In genomic region chr7:16046101-16046480, GRCm38 (mm10) we compare ENCODE assay signal across 8 mouse cellular contexts. TPM values are rescaled to one million over a fixed set of nuclear protein-coding genes. Genes with fewer than 3 reads are reported as not detected.
DNase-seq lines count a peak whose midpoint lies in the region; ATAC-seq and TF ChIP-seq lines count a peak whose summit lies in the region.

No protein-coding gene starts in this region.

- H3K9me3 ChIP-seq in intestine, postnatal 0 days (ENCODE audit: control insufficient read depth) = no peaks in the 10 kb centered on the region
- no peaks in the 10 kb centered on the region for H3K9me3 ChIP-seq in lung, embryonic 14.5 days (ENCODE audit: low read depth, low read length)
- H3K9me3 ChIP-seq in neural tube, embryonic 15.5 days (replicated peaks) = no peaks in the 10 kb centered on the region

- ATAC-seq in common myeloid progenitor, adult 5-6 weeks (replicated peaks; ENCODE audit: low read depth, poor library complexity, severe bottlenecking) = peak; percentile 38
- peak; percentile 44 for ATAC-seq in intestine, postnatal 0 days
- peak; percentile 25 for ATAC-seq in lung, embryonic 14.5 days (ENCODE audit: insufficient read depth)
- 0 out of 2 replicates have a peak, but pooled peaks have one; percentile 2 for ATAC-seq in neural tube, embryonic 15.5 days (ENCODE audit: low FRiP score)

- H3K4me1 ChIP-seq in intestine, postnatal 0 days (replicated peaks; ENCODE audit: control insufficient read depth, insufficient read depth, low read length) = peaks cover 17% of the 10 kb centered on the region; the same call in 1 of the 2 replicates
- H3K4me1 ChIP-seq in lung, embryonic 14.5 days (ENCODE audit: insufficient read depth) = peaks cover 24% of the 10 kb centered on the region; the same call in 1 of the 2 replicates
- peaks cover 63% of the 10 kb centered on the region for H3K4me1 ChIP-seq in neural tube, embryonic 15.5 days

- peak overlapping the region; percentile 95 for H3K27ac ChIP-seq in intestine, postnatal 0 days (ENCODE audit: low read depth, low read length)
- peak overlapping the region; percentile 97 for H3K27ac ChIP-seq in lung, embryonic 14.5 days (ENCODE audit: low read depth)
- peak overlapping the region; percentile 99 for H3K27ac ChIP-seq in neural tube, embryonic 15.5 days (replicated peaks)

- peak overlapping the region; percentile 91 for H3K9ac ChIP-seq in intestine, postnatal 0 days (ENCODE audit: low read depth, low read length)
- peak overlapping the region; percentile 99 for H3K9ac ChIP-seq in lung, embryonic 14.5 days
- H3K9ac ChIP-seq in neural tube, embryonic 15.5 days (replicated peaks) = peak overlapping the region; percentile 96

- 2% methylated on average over 7 of the region's 7 CpGs for WGBS in intestine, postnatal 0 days
- WGBS in lung, embryonic 14.5 days = under 1% methylated on average over 7 of the region's 7 CpGs
- 0% methylated on average over 7 of the region's 7 CpGs for WGBS in neural tube, embryonic 15.5 days

- H3K36me3 ChIP-seq in intestine, postnatal 0 days (ENCODE audit: control insufficient read depth, insufficient read depth) = no peaks in the 10 kb centered on the region
- H3K36me3 ChIP-seq in lung, embryonic 14.5 days (ENCODE audit: insufficient read depth) = peaks cover 13% of the 10 kb centered on the region
- no peaks in the 10 kb centered on the region for H3K36me3 ChIP-seq in neural tube, embryonic 15.5 days

- no peak for TF ChIP-seq CTCF in intestine, postnatal 0 days (IDR thresholded peaks at IDR 0.05; ENCODE audit: low read depth)
- no peak for TF ChIP-seq CTCF in lung, embryonic 14.5 days (IDR thresholded peaks at IDR 0.05; ENCODE audit: low read depth)

- H3K4me2 ChIP-seq in intestine, postnatal 0 days (replicated peaks; ENCODE audit: low read depth) = peak overlapping the region; percentile 95
- H3K4me2 ChIP-seq in lung, embryonic 14.5 days = peak overlapping the region; percentile 80
- peak overlapping the region; percentile 76 for H3K4me2 ChIP-seq in neural tube, embryonic 15.5 days

- H3K4me3 ChIP-seq in intestine, postnatal 0 days (ENCODE audit: low read depth, low read length) = peak overlapping the region; percentile 82
- H3K4me3 ChIP-seq in lung, embryonic 14.5 days (ENCODE audit: low read depth, low read length) = peak overlapping the region; percentile 97
- H3K4me3 ChIP-seq in neural tube, embryonic 15.5 days (replicated peaks) = peak overlapping the region; percentile 75

- DNase-seq in ovary, adult 18-20 months (ENCODE audit: low spot score) = peak; percentile 46
- DNase-seq in ovary, postnatal 10 days (ENCODE audit: low spot score) = no peak
- peak; percentile 79 to 85 for DNase-seq in heart, adult 18-20 months
- peak; percentile 78 for DNase-seq in lung, embryonic 14.5 days
- no peak for DNase-seq in Muller cell, postnatal 12 days (ENCODE audit: inconsistent ontology term)

- no peaks in the 10 kb centered on the region for H3K27me3 ChIP-seq in intestine, postnatal 0 days (replicated peaks; ENCODE audit: control insufficient read depth, insufficient read depth, low read length)
- H3K27me3 ChIP-seq in lung, embryonic 14.5 days (ENCODE audit: insufficient read depth, low read length) = no peaks in the 10 kb centered on the region
- no peaks in the 10 kb centered on the region for H3K27me3 ChIP-seq in neural tube, embryonic 15.5 days (replicated peaks)

RNA-seq across cellular contexts. Expression of gene Bicra, which starts 1.6 kb away (rescaled TPM):
- 1.2 and 2.5 TPM in 2 replicates for total RNA-seq in common myeloid progenitor, adult 5-6 weeks (2017)
- 1 to 10 TPM; 4.2 to 5.9 TPM for total RNA-seq in heart, adult 18-20 months (2021)
- polyA plus RNA-seq in intestine, postnatal 0 days (2015; fragmentation: Nextera tagmentation; extraction: Ambion mirVana) = 1.6 and 1.7 TPM in 2 replicates
- polyA plus RNA-seq in lung, embryonic 14.5 days (2014; fragmentation: Nextera tagmentation; extraction: Ambion mirVana) = 8.7 and 9.6 TPM in 2 replicates
- polyA plus RNA-seq in neural tube, embryonic 15.5 days (2015; fragmentation: Nextera tagmentation; extraction: Ambion mirVana) = 6.6 and 7.3 TPM in 2 replicates

RNA-seq across cellular contexts. Expression of gene Zfp541, which starts 15.5 kb away (rescaled TPM):
- not detected in 2 replicates for total RNA-seq in common myeloid progenitor, adult 5-6 weeks (2017)
- not detected for total RNA-seq in heart, adult 18-20 months (2021)
- 0.14 TPM in 1 of 2 replicates, not detected in the other for polyA plus RNA-seq in intestine, postnatal 0 days (2015; fragmentation: Nextera tagmentation; extraction: Ambion mirVana)
- 0.16 TPM in 1 of 2 replicates, not detected in the other for polyA plus RNA-seq in lung, embryonic 14.5 days (2014; fragmentation: Nextera tagmentation; extraction: Ambion mirVana)
- 0.15 and 0.17 TPM in 2 replicates for polyA plus RNA-seq in neural tube, embryonic 15.5 days (2015; fragmentation: Nextera tagmentation; extraction: Ambion mirVana)

RNA-seq across cellular contexts. Expression of gene Napa, which starts 52.2 kb away (rescaled TPM):
- 61.1 and 65.9 TPM in 2 replicates for total RNA-seq in common myeloid progenitor, adult 5-6 weeks (2017)
- total RNA-seq in heart, adult 18-20 months (2021) = 10 to 100 TPM; 88.7 to 99.1 TPM
- polyA plus RNA-seq in intestine, postnatal 0 days (2015; fragmentation: Nextera tagmentation; extraction: Ambion mirVana) = 201 and 204 TPM in 2 replicates
- 168 and 176 TPM in 2 replicates for polyA plus RNA-seq in lung, embryonic 14.5 days (2014; fragmentation: Nextera tagmentation; extraction: Ambion mirVana)
- polyA plus RNA-seq in neural tube, embryonic 15.5 days (2015; fragmentation: Nextera tagmentation; extraction: Ambion mirVana) = 236 and 238 TPM in 2 replicates

Comparison
In these comparisons a context has a peak if more than half of its experiments do, and no peak if none do; other contexts are left out.
1. DNase-seq: peak in ovary, adult 18-20 months (single experiment), heart, adult 18-20 months (2 of 2) and lung, embryonic 14.5 days (single experiment); none in ovary, postnatal 10 days (single experiment) and Muller cell, postnatal 12 days (single experiment).
2. Peak in every context shown above with its lines, with median percentiles within 50 percentile points of each other: ATAC-seq, H3K27ac ChIP-seq, H3K4me2 ChIP-seq, H3K4me3 ChIP-seq and H3K9ac ChIP-seq.